In genomic region chr8:109691769-109692168, GRCm38 (mm10) we compare ENCODE assay signal across 8 mouse cellular contexts. TPM values are rescaled to one million over a fixed set of nuclear protein-coding genes. Genes with fewer than 3 reads are reported as not detected.
A peak's percentile ranks its signal among the peaks of the same experiment; 100 is the strongest.
DNase-seq lines count a peak whose midpoint lies in the region; ATAC-seq and TF ChIP-seq lines count a peak whose summit lies in the region.

No protein-coding gene starts in this region.

- no peak for ATAC-seq in heart, postnatal 0 days (ENCODE audit: insufficient read depth, low read depth)
- no peak for ATAC-seq in stomach, embryonic 16.5 days (ENCODE audit: insufficient read depth, low FRiP score)

- peak overlapping the region; percentile 92; the same call in 1 of the 2 replicates for H3K9ac ChIP-seq in heart, postnatal 0 days (replicated peaks; ENCODE audit: low read depth, low read length)
- H3K9ac ChIP-seq in stomach, embryonic 16.5 days (ENCODE audit: low read length): peak overlapping the region; percentile 85

- no peaks in the 10 kb centered on the region for H3K27me3 ChIP-seq in heart, postnatal 0 days (ENCODE audit: control insufficient read depth, insufficient read depth, low read length)
- H3K27me3 ChIP-seq in stomach, embryonic 16.5 days (ENCODE audit: control insufficient read depth, insufficient read depth, low read length): no peaks in the 10 kb centered on the region

- TF ChIP-seq EP300 in heart, postnatal 0 days (IDR thresholded peaks at IDR 0.05; ENCODE audit: low read depth): no peak

- H3K4me3 ChIP-seq in heart, postnatal 0 days (ENCODE audit: low read depth, low read length): peak overlapping the region; percentile 95
- H3K4me3 ChIP-seq in macrophage (ENCODE audit: inconsistent target): peak overlapping the region; percentile 55
- peak overlapping the region; percentile 71 for H3K4me3 ChIP-seq in stomach, embryonic 16.5 days (replicated peaks; ENCODE audit: low read length)

- peak; percentile 12 for DNase-seq in cerebellum, adult 11 months
- no peak for DNase-seq in cerebellum, postnatal 4 days (ENCODE audit: low spot score in 2 of 2)
- DNase-seq in A20 (ENCODE audit: low read depth, low spot score): peak; percentile 71
- peak; percentile 33 to 38 for DNase-seq in cerebellum, postnatal 10 days
- DNase-seq in heart, postnatal 0 days (ENCODE audit: low spot score): no peak
- no peak for DNase-seq in ovary, postnatal 36 days (ENCODE audit: low spot score)

- H3K27ac ChIP-seq in heart, postnatal 0 days (ENCODE audit: low read depth): no peak overlapping the region
- H3K27ac ChIP-seq in macrophage: 0 out of 2 replicates have a peak overlapping the region, but pooled peaks have one; percentile 52
- H3K27ac ChIP-seq in stomach, embryonic 16.5 days (ENCODE audit: low read length): no peak overlapping the region

- no peaks in the 10 kb centered on the region for H3K36me3 ChIP-seq in heart, postnatal 0 days (replicated peaks; ENCODE audit: control insufficient read depth, insufficient read depth, low read length)
- no peaks in the 10 kb centered on the region for H3K36me3 ChIP-seq in macrophage (ENCODE audit: inconsistent target)
- H3K36me3 ChIP-seq in stomach, embryonic 16.5 days (ENCODE audit: control insufficient read depth, insufficient read depth, low read length): no peaks in the 10 kb centered on the region

- peaks cover 64% of the 10 kb centered on the region for H3K79me2 ChIP-seq in macrophage (ENCODE audit: inconsistent target)

- 39% methylated on average over 5 of the region's 5 CpGs for WGBS in heart, postnatal 0 days
- 52% methylated on average over 5 of the region's 5 CpGs for WGBS in macrophage (ENCODE audit: missing documents)
- 37% methylated on average over 5 of the region's 5 CpGs for WGBS in stomach, embryonic 16.5 days

- H3K9me3 ChIP-seq in heart, postnatal 0 days (replicated peaks; ENCODE audit: control insufficient read depth, low read length): no peaks in the 10 kb centered on the region
- H3K9me3 ChIP-seq in stomach, embryonic 16.5 days (replicated peaks; ENCODE audit: control insufficient read depth, low read length): no peaks in the 10 kb centered on the region

- no peak for TF ChIP-seq CTCF in heart, postnatal 0 days (IDR thresholded peaks at IDR 0.05; ENCODE audit: low read depth)

- peaks cover 25% of the 10 kb centered on the region for H3K4me1 ChIP-seq in heart, postnatal 0 days (ENCODE audit: control insufficient read depth, insufficient read depth)
- peaks cover 26% of the 10 kb centered on the region for H3K4me1 ChIP-seq in stomach, embryonic 16.5 days (ENCODE audit: control insufficient read depth, insufficient read depth, low read length)

- H3K4me2 ChIP-seq in heart, postnatal 0 days (ENCODE audit: low read depth, low read length): peak overlapping the region; percentile 83
- peak overlapping the region; percentile 82 for H3K4me2 ChIP-seq in stomach, embryonic 16.5 days (ENCODE audit: low read depth, low read length)

RNA-seq across cellular contexts. Expression of gene Ist1, which starts 1.3 kb away (rescaled TPM):
- total RNA-seq in heart, postnatal 0 days (2014; rRNA removed; ENCODE audit: low replicate concordance): 65.3 and 69.7 TPM in 2 replicates
- polyA plus RNA-seq in heart, postnatal 0 days (2015; fragmentation: Nextera tagmentation; extraction: Ambion mirVana): 70.5 and 73.2 TPM in 2 replicates
- total RNA-seq in macrophage (2018; cell fraction: chromatin; rRNA removed): 100 to 1,000 TPM; 184 to 290 (median 245) TPM
- 100 to 1,000 TPM; 108 to 165 (median 124) TPM for total RNA-seq in macrophage (2018; cell fraction: cytosol; rRNA removed)
- 100 to 1,000 TPM; 141 to 322 (median 221) TPM for total RNA-seq in macrophage (2018; cell fraction: nucleus; rRNA removed)
- polyA plus RNA-seq in macrophage (2018): 79.1 to 112 TPM (median 87.3 TPM) in 3 replicates
- 140 and 152 TPM in 2 replicates for polyA plus RNA-seq in stomach, embryonic 16.5 days (2015; fragmentation: Nextera tagmentation; extraction: Ambion mirVana)

RNA-seq across cellular contexts. Expression of gene Zfp821, which starts 13.6 kb away (rescaled TPM):
- 14.8 and 21.4 TPM in 2 replicates for total RNA-seq in heart, postnatal 0 days (2014; rRNA removed; ENCODE audit: low replicate concordance)
- polyA plus RNA-seq in heart, postnatal 0 days (2015; fragmentation: Nextera tagmentation; extraction: Ambion mirVana): 11.6 and 12.2 TPM in 2 replicates
- total RNA-seq in macrophage (2018; cell fraction: chromatin; rRNA removed): 10 to 100 TPM; 13.6 to 93.8 (median 54.6) TPM
- 10 to 100 TPM in 21 of 26 experiments, 1 to 10 TPM in 5; 6.2 to 30.2 (median 17.2) TPM for total RNA-seq in macrophage (2018; cell fraction: cytosol; rRNA removed)
- total RNA-seq in macrophage (2018; cell fraction: nucleus; rRNA removed): 10 to 100 TPM; 13.0 to 68.1 (median 39.5) TPM
- 9.2 to 15.3 TPM (median 14.5 TPM) in 3 replicates for polyA plus RNA-seq in macrophage (2018)
- polyA plus RNA-seq in stomach, embryonic 16.5 days (2015; fragmentation: Nextera tagmentation; extraction: Ambion mirVana): 16.6 and 17.2 TPM in 2 replicates

RNA-seq across cellular contexts. Expression of gene Atxn1l, which starts 45.8 kb away (rescaled TPM):
- total RNA-seq in heart, postnatal 0 days (2014; rRNA removed; ENCODE audit: low replicate concordance): 12.6 and 13.8 TPM in 2 replicates
- 2.4 and 3.3 TPM in 2 replicates for polyA plus RNA-seq in heart, postnatal 0 days (2015; fragmentation: Nextera tagmentation; extraction: Ambion mirVana)
- 10 to 100 TPM; 21.0 to 37.6 (median 30.0) TPM for total RNA-seq in macrophage (2018; cell fraction: chromatin; rRNA removed)
- total RNA-seq in macrophage (2018; cell fraction: cytosol; rRNA removed): 10 to 100 TPM; 13.8 to 31.9 (median 22.2) TPM
- total RNA-seq in macrophage (2018; cell fraction: nucleus; rRNA removed): 10 to 100 TPM; 22.5 to 41.8 (median 30.4) TPM
- 15.8 to 17.7 TPM (median 17.0 TPM) in 3 replicates for polyA plus RNA-seq in macrophage (2018)
- polyA plus RNA-seq in stomach, embryonic 16.5 days (2015; fragmentation: Nextera tagmentation; extraction: Ambion mirVana): 7.5 and 7.7 TPM in 2 replicates

Comparison
In these comparisons a context has a peak if more than half of its experiments do, and no peak if none do; other contexts are left out.
1. DNase-seq: peak in cerebellum, adult 11 months (single experiment), A20 (single experiment) and cerebellum, postnatal 10 days (2 of 2); none in cerebellum, postnatal 4 days (0 of 2), heart, postnatal 0 days (single experiment) and ovary, postnatal 36 days (single experiment).
2. Peak in every context shown above with its lines, with median percentiles within 50 percentile points of each other: H3K4me3 ChIP-seq.